Comparison of ENCODE assay signal across 9 mouse cellular contexts in the genomic region with DNA sequence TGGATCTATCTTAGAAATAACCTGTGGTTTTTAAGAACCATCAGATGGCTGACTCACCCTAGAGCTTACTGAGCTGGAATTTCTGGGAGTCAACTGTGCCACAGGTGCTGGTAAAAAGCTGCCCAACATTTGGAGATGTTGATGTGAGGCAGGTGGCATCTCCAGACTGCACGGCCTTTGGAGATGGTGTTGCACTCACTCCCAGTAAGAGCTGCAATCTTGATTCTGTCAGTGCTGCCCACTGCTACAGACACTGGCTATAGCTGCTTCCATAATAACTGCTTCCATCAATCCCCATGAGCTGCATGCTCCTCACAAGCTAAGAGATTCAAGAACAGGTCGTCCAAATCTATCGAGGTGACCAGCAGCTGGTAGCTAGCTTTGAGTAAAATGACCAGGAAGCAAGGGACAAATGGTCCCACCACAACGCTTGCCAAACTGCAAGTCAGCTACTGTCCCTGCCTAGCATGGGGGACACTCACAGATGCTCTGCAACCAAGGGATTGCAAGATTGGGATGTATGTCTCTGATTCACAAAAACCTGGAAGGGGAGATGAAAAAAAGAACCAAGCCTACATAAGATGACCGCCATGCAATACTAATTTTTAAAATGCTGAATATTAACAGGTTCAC. TPM values are rescaled to one million over a fixed set of nuclear protein-coding genes. Genes with fewer than 3 reads are reported as not detected.
DNase-seq lines count a peak whose midpoint lies in the region; ATAC-seq lines count a peak whose summit lies in the region.
"Had no signal": no experiment of that assay in that cellular context is flagged by ENCODE, and none has a peak within 500 bp of the region (broad histone marks: within the 10 kb centered on the region; RNA-seq: fewer than 3 reads in every experiment).

No protein-coding gene starts in this region.

- H3K4me1 ChIP-seq in kidney, embryonic 14.5 days (ENCODE audit: control insufficient read depth, insufficient read depth, low read length): peaks cover 10% of the 10 kb centered on the region
- H3K4me1 ChIP-seq in hindbrain, embryonic 13.5 days (replicated peaks): peaks cover 22% of the 10 kb centered on the region
- peaks cover 14% of the 10 kb centered on the region for H3K4me1 ChIP-seq in midbrain, embryonic 14.5 days (ENCODE audit: control insufficient read depth, insufficient read depth, low read length)

- DNase-seq in kidney, adult 11 months: no peak
- DNase-seq in cerebellum, adult 9-11 months: peak; percentile 39
- no peak for DNase-seq in midbrain, embryonic 14.5 days
- no peak for DNase-seq in urinary bladder, postnatal 10 days (ENCODE audit: low spot score)
- DNase-seq in gastrocnemius, adult 8-10 months (ENCODE audit: low spot score in 2 of 2): no peak
- DNase-seq in thymus, postnatal 14 days: no peak
- DNase-seq: adrenal gland, adult 8-10 months had no signal

- peak overlapping the region; percentile 75; the same call in 1 of the 2 replicates for H3K9ac ChIP-seq in kidney, embryonic 14.5 days (ENCODE audit: low read depth, low read length)
- H3K9ac ChIP-seq in hindbrain, embryonic 13.5 days: peak overlapping the region; percentile 77; the same call in 1 of the 2 replicates
- H3K9ac ChIP-seq in midbrain, embryonic 14.5 days (replicated peaks; ENCODE audit: low read length): peak overlapping the region; percentile 66

- H3K4me2 ChIP-seq in kidney, embryonic 14.5 days (replicated peaks; ENCODE audit: low read depth, low read length): peak overlapping the region; percentile 70
- peak overlapping the region; percentile 70 for H3K4me2 ChIP-seq in hindbrain, embryonic 13.5 days
- peak overlapping the region; percentile 62 for H3K4me2 ChIP-seq in midbrain, embryonic 14.5 days (ENCODE audit: low read length)

- peak overlapping the region; percentile 74 for H3K4me3 ChIP-seq in kidney, embryonic 14.5 days (ENCODE audit: low read length)
- H3K4me3 ChIP-seq in hindbrain, embryonic 13.5 days: peak overlapping the region; percentile 64
- H3K4me3 ChIP-seq in midbrain, embryonic 14.5 days (replicated peaks; ENCODE audit: low read depth, low read length): peak overlapping the region; percentile 60; the same call in 1 of the 2 replicates

- no peak for ATAC-seq in kidney, embryonic 14.5 days (ENCODE audit: low FRiP score, low TSS enrichment)
- no peak for ATAC-seq in hindbrain, embryonic 13.5 days (ENCODE audit: low FRiP score)
- ATAC-seq in midbrain, embryonic 14.5 days (ENCODE audit: low FRiP score, low TSS enrichment): no peak

- H3K36me3 ChIP-seq in kidney, embryonic 14.5 days (ENCODE audit: control insufficient read depth, insufficient read depth, low read length): peaks cover 30% of the 10 kb centered on the region
- H3K36me3 ChIP-seq in hindbrain, embryonic 13.5 days: peaks cover 20% of the 10 kb centered on the region
- H3K36me3 ChIP-seq in midbrain, embryonic 14.5 days (ENCODE audit: control insufficient read depth, insufficient read depth, low read length): peaks cover 26% of the 10 kb centered on the region

- H3K27me3 ChIP-seq in kidney, embryonic 14.5 days (ENCODE audit: control insufficient read depth, insufficient read depth, low read length): 0 out of 2 replicates have a peak, but pooled peaks cover under 1% of the 10 kb centered on the region
- H3K27me3 ChIP-seq in hindbrain, embryonic 13.5 days: peaks cover 1% of the 10 kb centered on the region; the same call in 1 of the 2 replicates
- no peaks in the 10 kb centered on the region for H3K27me3 ChIP-seq in midbrain, embryonic 14.5 days (ENCODE audit: control insufficient read depth, insufficient read depth, low read length)

- no peaks in the 10 kb centered on the region for H3K9me3 ChIP-seq in kidney, embryonic 14.5 days (ENCODE audit: control insufficient read depth, low read length)
- H3K9me3 ChIP-seq in hindbrain, embryonic 13.5 days: no peaks in the 10 kb centered on the region
- H3K9me3 ChIP-seq in midbrain, embryonic 14.5 days (ENCODE audit: control insufficient read depth, low read length): no peaks in the 10 kb centered on the region

- H3K27ac ChIP-seq in kidney, embryonic 14.5 days (ENCODE audit: low read depth, low read length): no peak overlapping the region
- H3K27ac ChIP-seq in hindbrain, embryonic 13.5 days: no peak overlapping the region
- no peak overlapping the region for H3K27ac ChIP-seq in midbrain, embryonic 14.5 days (replicated peaks; ENCODE audit: low read depth, low read length)

- WGBS in kidney, embryonic 14.5 days: 62% methylated on average over 5 of the region's 5 CpGs
- WGBS in hindbrain, embryonic 13.5 days: 85% methylated on average over 5 of the region's 5 CpGs
- WGBS in midbrain, embryonic 14.5 days: 86% methylated on average over 5 of the region's 5 CpGs

RNA-seq across cellular contexts. Expression of a gene that starts 1.3 kb away (rescaled TPM):
- polyA plus RNA-seq in kidney, embryonic 14.5 days (2014; fragmentation: Nextera tagmentation; extraction: Ambion mirVana): 26.5 and 35.2 TPM in 2 replicates
- polyA plus RNA-seq in hindbrain, embryonic 13.5 days (2015; fragmentation: Nextera tagmentation; extraction: Ambion mirVana): 13.5 TPM in 2 replicates
- 14.0 and 14.5 TPM in 2 replicates for polyA plus RNA-seq in midbrain, embryonic 14.5 days (2014; fragmentation: Nextera tagmentation; extraction: Ambion mirVana)
- total RNA-seq in gastrocnemius, adult 8-10 months (2022): 1 to 10 TPM; 5.3 to 9.1 (median 6.3) TPM

RNA-seq across cellular contexts. Expression of a gene that starts 4.8 kb away (rescaled TPM):
- 1.2 and 1.7 TPM in 2 replicates for polyA plus RNA-seq in kidney, embryonic 14.5 days (2014; fragmentation: Nextera tagmentation; extraction: Ambion mirVana)
- 2.5 and 3.1 TPM in 2 replicates for polyA plus RNA-seq in hindbrain, embryonic 13.5 days (2015; fragmentation: Nextera tagmentation; extraction: Ambion mirVana)
- polyA plus RNA-seq in midbrain, embryonic 14.5 days (2014; fragmentation: Nextera tagmentation; extraction: Ambion mirVana): 2.9 and 4.2 TPM in 2 replicates
- 1 to 10 TPM in 1 of 4 experiments, not detected in 3; 1.4 TPM for total RNA-seq in gastrocnemius, adult 8-10 months (2022)
- total RNA-seq: adrenal gland, adult 8-10 months had no signal

RNA-seq across cellular contexts. Expression of a gene that starts 47.2 kb away (rescaled TPM):
- polyA plus RNA-seq in kidney, embryonic 14.5 days (2014; fragmentation: Nextera tagmentation; extraction: Ambion mirVana): 52.1 and 54.4 TPM in 2 replicates
- polyA plus RNA-seq in hindbrain, embryonic 13.5 days (2015; fragmentation: Nextera tagmentation; extraction: Ambion mirVana): 97.7 and 102 TPM in 2 replicates
- 112 and 120 TPM in 2 replicates for polyA plus RNA-seq in midbrain, embryonic 14.5 days (2014; fragmentation: Nextera tagmentation; extraction: Ambion mirVana)
- total RNA-seq in gastrocnemius, adult 8-10 months (2022): 10 to 100 TPM in 3 of 4 experiments, 1 to 10 TPM in 1; 10.0 to 17.1 (median 13.1) TPM
